In the genomic region with DNA sequence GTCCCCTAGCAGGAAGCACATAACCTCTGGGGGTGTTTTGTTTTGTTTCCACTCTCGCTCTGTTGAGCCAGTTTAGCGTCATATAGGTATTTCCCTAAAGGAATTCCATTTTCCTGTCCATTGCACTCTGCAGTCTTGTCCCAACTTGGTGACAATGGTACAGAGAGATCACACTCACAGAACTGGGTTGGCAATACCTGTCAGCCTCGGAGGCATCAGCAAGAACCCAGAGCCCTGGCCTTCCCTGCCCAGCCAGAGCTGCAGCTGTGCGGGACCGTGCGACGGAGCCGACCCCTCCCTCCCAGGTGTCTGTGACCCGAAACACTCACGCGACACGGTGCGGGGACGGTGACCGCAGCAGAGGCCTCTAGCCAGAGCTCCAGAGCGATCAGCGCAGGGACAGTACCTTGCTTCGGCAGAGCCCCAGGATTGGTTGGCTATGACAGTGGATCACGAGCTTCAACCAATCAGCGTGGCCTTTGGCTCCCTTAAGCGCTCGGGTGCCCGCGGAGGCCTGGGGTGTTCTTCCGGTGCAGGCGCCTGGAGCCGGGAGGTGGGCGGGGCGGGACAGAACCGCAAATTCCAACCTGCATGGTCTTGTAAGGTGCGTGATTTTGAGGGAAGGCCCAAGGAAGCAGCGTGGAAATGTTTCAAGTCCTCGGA, we compare ENCODE assay signal across 7 mouse cellular contexts. TPM values are rescaled to one million over a fixed set of nuclear protein-coding genes. Genes with fewer than 3 reads are reported as not detected.
DNase-seq lines count a peak whose midpoint lies in the region; ATAC-seq and TF ChIP-seq lines count a peak whose summit lies in the region.

No protein-coding gene starts in this region.

- H3K9ac ChIP-seq in embryonic facial prominence, embryonic 11.5 days (replicated peaks; ENCODE audit: low read length) = peak overlapping the region; percentile 41
- H3K9ac ChIP-seq in limb, embryonic 12.5 days (replicated peaks) = peak overlapping the region; percentile 53
- H3K9ac ChIP-seq in midbrain, embryonic 15.5 days = peak overlapping the region; percentile 89

- peak; percentile 95 for DNase-seq in adrenal gland, postnatal 14 days
- peak; percentile 93 for DNase-seq in embryonic facial prominence, embryonic 11.5 days (ENCODE audit: low spot score)
- peak; percentile 100 for DNase-seq in heart, adult 11 months
- peak; percentile 97 for DNase-seq in kidney, adult 2 months
- peak; percentile 82 to 88 for DNase-seq in spleen, adult 2 months (ENCODE audit: low read depth in 1 of 2, low spot score in 2 of 2)

- peak overlapping the region; percentile 72 for H3K4me2 ChIP-seq in embryonic facial prominence, embryonic 11.5 days (ENCODE audit: low read depth, low read length)
- H3K4me2 ChIP-seq in limb, embryonic 12.5 days = peak overlapping the region; percentile 68
- peak overlapping the region; percentile 61 for H3K4me2 ChIP-seq in midbrain, embryonic 15.5 days

- no peaks in the 10 kb centered on the region for H3K27me3 ChIP-seq in embryonic facial prominence, embryonic 11.5 days (ENCODE audit: control insufficient read depth, insufficient read depth, low read length)
- no peaks in the 10 kb centered on the region for H3K27me3 ChIP-seq in kidney, adult 2 months (replicated peaks; ENCODE audit: control insufficient read depth, insufficient read depth, low read length)
- peaks cover 7% of the 10 kb centered on the region; the same call in 1 of the 2 replicates for H3K27me3 ChIP-seq in limb, embryonic 12.5 days
- H3K27me3 ChIP-seq in midbrain, embryonic 15.5 days (replicated peaks) = no peaks in the 10 kb centered on the region; the same call in 1 of the 2 replicates
- no peaks in the 10 kb centered on the region for H3K27me3 ChIP-seq in spleen, adult 2 months (ENCODE audit: control insufficient read depth, insufficient read depth, low read length)

- H3K36me3 ChIP-seq in embryonic facial prominence, embryonic 11.5 days (replicated peaks; ENCODE audit: control insufficient read depth, insufficient read depth, low read depth, low read length) = no peaks in the 10 kb centered on the region
- H3K36me3 ChIP-seq in kidney, adult 2 months (ENCODE audit: control insufficient read depth, insufficient read depth, low read length) = no peaks in the 10 kb centered on the region
- no peaks in the 10 kb centered on the region for H3K36me3 ChIP-seq in limb, embryonic 12.5 days
- H3K36me3 ChIP-seq in midbrain, embryonic 15.5 days (replicated peaks) = peaks cover 2% of the 10 kb centered on the region; the same call in 1 of the 2 replicates
- peaks cover 4% of the 10 kb centered on the region; the same call in 1 of the 2 replicates for H3K36me3 ChIP-seq in spleen, adult 2 months (ENCODE audit: control insufficient read depth, insufficient read depth, low read length)

- no peak for TF ChIP-seq CTCF in kidney, adult 2 months (conservative IDR thresholded peaks at IDR 0.05; ENCODE audit: insufficient read depth, insufficient read length, low read depth, low read length)
- no peak for TF ChIP-seq CTCF in spleen, adult 2 months (IDR thresholded peaks at IDR 0.05; ENCODE audit: extremely low read depth, insufficient read depth, insufficient read length, insufficient replicate concordance)

- ATAC-seq in embryonic facial prominence, embryonic 11.5 days (replicated peaks; ENCODE audit: insufficient number of reproducible peaks, low FRiP score, low TSS enrichment, low read depth) = peak; percentile 99
- ATAC-seq in limb, embryonic 12.5 days (ENCODE audit: insufficient number of reproducible peaks, insufficient read depth, low FRiP score, low TSS enrichment, low read depth) = peak; percentile 96
- ATAC-seq in midbrain, embryonic 15.5 days (replicated peaks) = peak; percentile 100

- H3K4me3 ChIP-seq in embryonic facial prominence, embryonic 11.5 days (ENCODE audit: low read depth, low read length) = peak overlapping the region; percentile 48
- peak overlapping the region; percentile 62 for H3K4me3 ChIP-seq in kidney, adult 2 months (ENCODE audit: insufficient read depth, low read depth, low read length)
- peak overlapping the region; percentile 54 for H3K4me3 ChIP-seq in limb, embryonic 12.5 days (replicated peaks)
- peak overlapping the region; percentile 92 for H3K4me3 ChIP-seq in midbrain, embryonic 15.5 days
- peak overlapping the region; percentile 94 for H3K4me3 ChIP-seq in spleen, adult 2 months (ENCODE audit: extremely low read depth, insufficient read depth, insufficient read length)

- TF ChIP-seq POLR2A in kidney, adult 2 months (IDR thresholded peaks at IDR 0.05; ENCODE audit: low read depth, low read length) = peak; percentile 66
- TF ChIP-seq POLR2A in spleen, adult 2 months (IDR thresholded peaks at IDR 0.05; ENCODE audit: low read depth, low read length) = peak; percentile 11; the same call in 1 of the 2 replicates

- H3K9me3 ChIP-seq in embryonic facial prominence, embryonic 11.5 days (replicated peaks; ENCODE audit: control insufficient read depth, low read length) = no peaks in the 10 kb centered on the region
- no peaks in the 10 kb centered on the region for H3K9me3 ChIP-seq in limb, embryonic 12.5 days
- no peaks in the 10 kb centered on the region for H3K9me3 ChIP-seq in midbrain, embryonic 15.5 days

- H3K4me1 ChIP-seq in embryonic facial prominence, embryonic 11.5 days (ENCODE audit: control insufficient read depth, insufficient read depth, low read length) = no peaks in the 10 kb centered on the region
- H3K4me1 ChIP-seq in kidney, adult 2 months (ENCODE audit: control insufficient read depth, insufficient read depth, low read length) = 0 out of 2 replicates have a peak, but pooled peaks cover 7% of the 10 kb centered on the region
- H3K4me1 ChIP-seq in limb, embryonic 12.5 days (replicated peaks) = peaks cover 7% of the 10 kb centered on the region; the same call in 1 of the 2 replicates
- H3K4me1 ChIP-seq in midbrain, embryonic 15.5 days = peaks cover 23% of the 10 kb centered on the region
- peaks cover 12% of the 10 kb centered on the region for H3K4me1 ChIP-seq in spleen, adult 2 months (ENCODE audit: control insufficient read depth, insufficient read depth, insufficient read length)

- no peak overlapping the region for H3K27ac ChIP-seq in embryonic facial prominence, embryonic 11.5 days (replicated peaks; ENCODE audit: low read depth, low read length)
- H3K27ac ChIP-seq in kidney, adult 2 months (ENCODE audit: insufficient read depth, low read depth, low read length) = peak overlapping the region; percentile 33; the same call in 1 of the 2 replicates
- no peak overlapping the region for H3K27ac ChIP-seq in limb, embryonic 12.5 days
- H3K27ac ChIP-seq in midbrain, embryonic 15.5 days = peak overlapping the region; percentile 80
- peak overlapping the region; percentile 63 for H3K27ac ChIP-seq in spleen, adult 2 months (ENCODE audit: insufficient read depth, low read length)

- 2% methylated on average over 33 of the region's 33 CpGs for WGBS in embryonic facial prominence, embryonic 11.5 days
- 1% methylated on average over 33 of the region's 33 CpGs for WGBS in kidney, adult 2 months
- WGBS in limb, embryonic 12.5 days = 3% methylated on average over 33 of the region's 33 CpGs
- 1% methylated on average over 33 of the region's 33 CpGs for WGBS in midbrain, embryonic 15.5 days
- 2% methylated on average over 33 of the region's 33 CpGs for WGBS in spleen, adult 2 months

RNA-seq across cellular contexts. Expression of gene Plgrkt, which starts 5.6 kb away (rescaled TPM):
- 56.4 and 63.4 TPM in 2 replicates for total RNA-seq in adrenal gland, postnatal 14 days (2021)
- polyA plus RNA-seq in embryonic facial prominence, embryonic 11.5 days (2014; fragmentation: Nextera tagmentation; extraction: Ambion mirVana) = 58.8 and 65.5 TPM in 2 replicates
- 25.2 and 30.8 TPM in 2 replicates for polyA plus RNA-seq in kidney, adult 2 months (2012; rRNA removed)
- 50.2 and 51.5 TPM in 2 replicates for polyA plus RNA-seq in limb, embryonic 12.5 days (2016; fragmentation: Nextera tagmentation; extraction: Ambion mirVana)
- 76.6 and 85.7 TPM in 2 replicates for polyA plus RNA-seq in midbrain, embryonic 15.5 days (2015; fragmentation: Nextera tagmentation; extraction: Ambion mirVana)
- 55.6 and 63.9 TPM in 2 replicates for polyA plus RNA-seq in spleen, adult 2 months (2012; rRNA removed)

RNA-seq across cellular contexts. Expression of gene Cd274, which starts 5.7 kb away (rescaled TPM):
- total RNA-seq in adrenal gland, postnatal 14 days (2021) = 6.0 and 7.0 TPM in 2 replicates
- polyA plus RNA-seq in embryonic facial prominence, embryonic 11.5 days (2014; fragmentation: Nextera tagmentation; extraction: Ambion mirVana) = 0.20 and 0.25 TPM in 2 replicates
- polyA plus RNA-seq in kidney, adult 2 months (2012; rRNA removed) = 2.5 and 4.3 TPM in 2 replicates
- polyA plus RNA-seq in limb, embryonic 12.5 days (2016; fragmentation: Nextera tagmentation; extraction: Ambion mirVana) = 0.13 and 0.21 TPM in 2 replicates
- polyA plus RNA-seq in midbrain, embryonic 15.5 days (2015; fragmentation: Nextera tagmentation; extraction: Ambion mirVana) = 0.77 and 0.83 TPM in 2 replicates
- polyA plus RNA-seq in spleen, adult 2 months (2012; rRNA removed) = 10.4 and 11.0 TPM in 2 replicates

RNA-seq across cellular contexts. Expression of gene Rln1, which starts 27.1 kb away (rescaled TPM):
- total RNA-seq in adrenal gland, postnatal 14 days (2021) = not detected in 2 replicates
- 0.29 and 0.70 TPM in 2 replicates for polyA plus RNA-seq in embryonic facial prominence, embryonic 11.5 days (2014; fragmentation: Nextera tagmentation; extraction: Ambion mirVana)
- polyA plus RNA-seq in kidney, adult 2 months (2012; rRNA removed) = 0.11 TPM in 1 of 2 replicates, not detected in the other
- polyA plus RNA-seq in limb, embryonic 12.5 days (2016; fragmentation: Nextera tagmentation; extraction: Ambion mirVana) = 0.30 and 0.60 TPM in 2 replicates
- polyA plus RNA-seq in midbrain, embryonic 15.5 days (2015; fragmentation: Nextera tagmentation; extraction: Ambion mirVana) = 2.4 and 2.5 TPM in 2 replicates
- not detected in 2 replicates for polyA plus RNA-seq in spleen, adult 2 months (2012; rRNA removed)

RNA-seq across cellular contexts. Expression of gene Insl6, which starts 36.4 kb away (rescaled TPM):
- total RNA-seq in adrenal gland, postnatal 14 days (2021) = 0.85 and 0.94 TPM in 2 replicates
- 6.7 and 8.1 TPM in 2 replicates for polyA plus RNA-seq in embryonic facial prominence, embryonic 11.5 days (2014; fragmentation: Nextera tagmentation; extraction: Ambion mirVana)
- polyA plus RNA-seq in kidney, adult 2 months (2012; rRNA removed) = 2.6 and 3.1 TPM in 2 replicates
- polyA plus RNA-seq in limb, embryonic 12.5 days (2016; fragmentation: Nextera tagmentation; extraction: Ambion mirVana) = 7.3 and 7.8 TPM in 2 replicates
- polyA plus RNA-seq in midbrain, embryonic 15.5 days (2015; fragmentation: Nextera tagmentation; extraction: Ambion mirVana) = 1.5 and 1.9 TPM in 2 replicates
- polyA plus RNA-seq in spleen, adult 2 months (2012; rRNA removed) = 1.5 and 2.1 TPM in 2 replicates

RNA-seq across cellular contexts. Expression of gene Pdcd1lg2, which starts 49.1 kb away (rescaled TPM):
- 0.23 TPM in 1 of 2 replicates, not detected in the other for total RNA-seq in adrenal gland, postnatal 14 days (2021)
- polyA plus RNA-seq in embryonic facial prominence, embryonic 11.5 days (2014; fragmentation: Nextera tagmentation; extraction: Ambion mirVana) = 0.13 TPM in 1 of 2 replicates, not detected in the other
- 0.17 TPM in 1 of 2 replicates, not detected in the other for polyA plus RNA-seq in kidney, adult 2 months (2012; rRNA removed)
- polyA plus RNA-seq in limb, embryonic 12.5 days (2016; fragmentation: Nextera tagmentation; extraction: Ambion mirVana) = not detected in 2 replicates
- 0.10 TPM in 1 of 2 replicates, not detected in the other for polyA plus RNA-seq in midbrain, embryonic 15.5 days (2015; fragmentation: Nextera tagmentation; extraction: Ambion mirVana)
- polyA plus RNA-seq in spleen, adult 2 months (2012; rRNA removed) = 1.0 and 1.2 TPM in 2 replicates

Comparison
In these comparisons a context has a peak if more than half of its experiments do, and no peak if none do; other contexts are left out.
1. H3K27ac ChIP-seq: peak in kidney, adult 2 months (single experiment), midbrain, embryonic 15.5 days (single experiment) and spleen, adult 2 months (single experiment); none in embryonic facial prominence, embryonic 11.5 days (single experiment) and limb, embryonic 12.5 days (single experiment).
2. Peak in every context shown above with its lines, with median percentiles within 50 percentile points of each other: DNase-seq, ATAC-seq, H3K4me2 ChIP-seq, H3K4me3 ChIP-seq and H3K9ac ChIP-seq.